Mouse (Mus musculus) hindbrain, embryonic 16.5 days (tissue): ENCODE results near the gene Gemin8. TPM values are rescaled to one million over a fixed set of nuclear protein-coding genes. Genes with fewer than 3 reads are reported as not detected.

ENCODE experiments used
- polyA plus RNA-seq: library from polyadenylated mRNA; unstranded; fragments of >200 nt; fragmentation: Nextera tagmentation; extraction: Ambion mirVana; gene quantifications from 2 replicates; pipeline ENCODE4 v1.2.1, GENCODE M21; 2015

Gemin8 gene
- polyA plus RNA-seq, 1 experiment from 2014 or later: 7.9 TPM

Other genes with a start within 250 kb of the Gemin8 start
- gene Gpm6b, start 68.5 kb downstream of the Gemin8 start, polyA plus RNA-seq: 303 and 312 TPM in 2 replicates